Mouse (Mus musculus): ENCODE measurements around the gene Il1rl2. TPM values are rescaled to one million over a fixed set of nuclear protein-coding genes. Genes with fewer than 3 reads are reported as not detected.

Gene Il1rl2
- polyA plus RNA-seq (2012; rRNA removed), result 0.22 and 0.29 TPM in 2 replicates

GRCm38 (mm10) chr1:40324457-40324856, at the start of gene Il1rl2:
TSS of gene Il1rl2 (plus strand) at chr1:40324610.
- peaks cover 8% of the 10 kb centered on the region for H3K4me1 ChIP-seq (ENCODE audit: control insufficient read depth, insufficient read depth, low read length)
- no peaks in the 10 kb centered on the region; the same call in 1 of the 2 replicates for H3K27me3 ChIP-seq (ENCODE audit: control insufficient read depth, insufficient read depth, low read length)
- peak within 1 kb of the TSS; percentile 47 for H3K4me3 ChIP-seq (ENCODE audit: control insufficient read depth, low read depth, low read length)
- no peaks in the 10 kb centered on the region for H3K36me3 ChIP-seq (ENCODE audit: control insufficient read depth, insufficient read depth, low read length)
- no peak for TF ChIP-seq CTCF (IDR thresholded peaks at IDR 0.05; ENCODE audit: control insufficient read depth, insufficient read depth, insufficient replicate concordance, low read depth, low read length)
- TF ChIP-seq POLR2A (IDR thresholded peaks at IDR 0.05; ENCODE audit: control insufficient read depth, low read depth, low read length), result no peak
- no peak within 1 kb of the TSS for H3K27ac ChIP-seq (ENCODE audit: control insufficient read depth, insufficient read depth, low read depth, low read length)

GRCm38 (mm10) chr1:40275285-40276013, 49.0 kb upstream of the Il1rl2 start:
- TF ChIP-seq CTCF (IDR thresholded peaks at IDR 0.05; ENCODE audit: control insufficient read depth, insufficient read depth, insufficient replicate concordance, low read depth, low read length) (no peak), POLR2A (IDR thresholded peaks at IDR 0.05; ENCODE audit: control insufficient read depth, low read depth, low read length) (no peak)
- Histone ChIP-seq H3K27me3 (ENCODE audit: control insufficient read depth, insufficient read depth, low read length) (no peaks in the 10 kb centered on the region), H3K27ac (ENCODE audit: control insufficient read depth, insufficient read depth, low read depth, low read length) (no peak overlapping the region), H3K4me1 (ENCODE audit: control insufficient read depth, insufficient read depth, low read length) (no peaks in the 10 kb centered on the region; the same call in 1 of the 2 replicates), H3K36me3 (ENCODE audit: control insufficient read depth, insufficient read depth, low read length) (no peaks in the 10 kb centered on the region), H3K4me3 (ENCODE audit: control insufficient read depth, low read depth, low read length) (no peak overlapping the region)

- no peaks in the 10 kb centered on the region for H3K27me3 ChIP-seq (ENCODE audit: control insufficient read depth, insufficient read depth, low read length)
- H3K27ac ChIP-seq (ENCODE audit: control insufficient read depth, insufficient read depth, low read depth, low read length), result no peak overlapping the region
- TF ChIP-seq CTCF (IDR thresholded peaks at IDR 0.05; ENCODE audit: control insufficient read depth, insufficient read depth, insufficient replicate concordance, low read depth, low read length) (no peak), POLR2A (IDR thresholded peaks at IDR 0.05; ENCODE audit: control insufficient read depth, low read depth, low read length) (no peak)
- H3K4me1 ChIP-seq (ENCODE audit: control insufficient read depth, insufficient read depth, low read length), result no peaks in the 10 kb centered on the region; the same call in 1 of the 2 replicates
- no peak overlapping the region for H3K4me3 ChIP-seq (ENCODE audit: control insufficient read depth, low read depth, low read length)
- no peaks in the 10 kb centered on the region for H3K36me3 ChIP-seq (ENCODE audit: control insufficient read depth, insufficient read depth, low read length)
Measured at GRCm38 (mm10) chr1:40277944-40278343, 46.5 kb upstream of the Il1rl2 start.

- Histone ChIP-seq H3K4me3 (ENCODE audit: control insufficient read depth, low read depth, low read length) (no peak overlapping the region), H3K27me3 (ENCODE audit: control insufficient read depth, insufficient read depth, low read length) (no peaks in the 10 kb centered on the region), H3K4me1 (ENCODE audit: control insufficient read depth, insufficient read depth, low read length) (no peaks in the 10 kb centered on the region; the same call in 1 of the 2 replicates), H3K27ac (ENCODE audit: control insufficient read depth, insufficient read depth, low read depth, low read length) (no peak overlapping the region), H3K36me3 (ENCODE audit: control insufficient read depth, insufficient read depth, low read length) (no peaks in the 10 kb centered on the region)
- TF ChIP-seq POLR2A (IDR thresholded peaks at IDR 0.05; ENCODE audit: control insufficient read depth, low read depth, low read length) (no peak), CTCF (IDR thresholded peaks at IDR 0.05; ENCODE audit: control insufficient read depth, insufficient read depth, insufficient replicate concordance, low read depth, low read length) (no peak)
Measured at GRCm38 (mm10) chr1:40278720-40279119, 45.7 kb upstream of the Il1rl2 start.

GRCm38 (mm10) chr1:40279182-40279743, 45.1 kb upstream of the Il1rl2 start:
- no peaks in the 10 kb centered on the region for H3K36me3 ChIP-seq (ENCODE audit: control insufficient read depth, insufficient read depth, low read length)
- no peak overlapping the region for H3K27ac ChIP-seq (ENCODE audit: control insufficient read depth, insufficient read depth, low read depth, low read length)
- no peaks in the 10 kb centered on the region for H3K4me1 ChIP-seq (ENCODE audit: control insufficient read depth, insufficient read depth, low read length)
- TF ChIP-seq CTCF (IDR thresholded peaks at IDR 0.05; ENCODE audit: control insufficient read depth, insufficient read depth, insufficient replicate concordance, low read depth, low read length) (no peak), POLR2A (IDR thresholded peaks at IDR 0.05; ENCODE audit: control insufficient read depth, low read depth, low read length) (no peak)
- no peak overlapping the region for H3K4me3 ChIP-seq (ENCODE audit: control insufficient read depth, low read depth, low read length)
- no peaks in the 10 kb centered on the region for H3K27me3 ChIP-seq (ENCODE audit: control insufficient read depth, insufficient read depth, low read length)

- Histone ChIP-seq H3K4me3 (ENCODE audit: control insufficient read depth, low read depth, low read length) (no peak overlapping the region), H3K27ac (ENCODE audit: control insufficient read depth, insufficient read depth, low read depth, low read length) (no peak overlapping the region), H3K36me3 (ENCODE audit: control insufficient read depth, insufficient read depth, low read length) (no peaks in the 10 kb centered on the region), H3K27me3 (ENCODE audit: control insufficient read depth, insufficient read depth, low read length) (no peaks in the 10 kb centered on the region), H3K4me1 (ENCODE audit: control insufficient read depth, insufficient read depth, low read length) (no peaks in the 10 kb centered on the region)
- no peak for TF ChIP-seq CTCF (IDR thresholded peaks at IDR 0.05; ENCODE audit: control insufficient read depth, insufficient read depth, insufficient replicate concordance, low read depth, low read length)
Measured at GRCm38 (mm10) chr1:40281950-40282349, 42.5 kb upstream of the Il1rl2 start.

- no peaks in the 10 kb centered on the region for H3K36me3 ChIP-seq (ENCODE audit: control insufficient read depth, insufficient read depth, low read length)
- no peaks in the 10 kb centered on the region for H3K4me1 ChIP-seq (ENCODE audit: control insufficient read depth, insufficient read depth, low read length)
- no peaks in the 10 kb centered on the region for H3K27me3 ChIP-seq (ENCODE audit: control insufficient read depth, insufficient read depth, low read length)
- TF ChIP-seq POLR2A (IDR thresholded peaks at IDR 0.05; ENCODE audit: control insufficient read depth, low read depth, low read length), result no peak
- TF ChIP-seq CTCF (IDR thresholded peaks at IDR 0.05; ENCODE audit: control insufficient read depth, insufficient read depth, insufficient replicate concordance, low read depth, low read length), result no peak
- no peak overlapping the region for H3K4me3 ChIP-seq (ENCODE audit: control insufficient read depth, low read depth, low read length)
- no peak overlapping the region for H3K27ac ChIP-seq (ENCODE audit: control insufficient read depth, insufficient read depth, low read depth, low read length)
Measured at GRCm38 (mm10) chr1:40282394-40282793, 42.0 kb upstream of the Il1rl2 start.
